Mouse (Mus musculus): Measurements from ENCODE around the gene Gphn.

- no peak for TF ChIP-seq MAX (IDR thresholded peaks at IDR 0.05)
- TF ChIP-seq CTCF (IDR thresholded peaks at IDR 0.05; ENCODE audit: control insufficient read depth, insufficient read depth, insufficient read length), result no peak
- TF ChIP-seq USF1 (IDR thresholded peaks at IDR 0.05; ENCODE audit: low read depth), result no peak
- no peak for TF ChIP-seq MYOD1 (IDR thresholded peaks at IDR 0.05; ENCODE audit: control insufficient read depth, insufficient read length, low read depth)
Measured at GRCm38 (mm10) chr12:78226519-78226875, 318 bp downstream of the Gphn start.
